Mouse (Mus musculus) midbrain, embryonic 13.5 days (tissue): Measurements from ENCODE around the gene Treh. TPM values are rescaled to one million over a fixed set of nuclear protein-coding genes. Genes with fewer than 3 reads are reported as not detected.
A peak's percentile ranks its signal among the peaks of the same experiment; 100 is the strongest.

Source experiments
- ATAC-seq: fragments of 200-750 bp; cut with Nextera tagmentation; 2 replicates; pipeline ENCODE4 v1.8.0; 2017; ENCODE audit warnings: mild to moderate bottlenecking, moderate TSS enrichment, moderate library complexity
- H3K27ac ChIP-seq: fragments of 300-500 bp; sonication (generic); 2 replicates; pipeline ENCODE4 v1.5.1; 2015; ENCODE audit warnings: inconsistent platforms, mild to moderate bottlenecking, moderate library complexity
- H3K27me3 ChIP-seq: fragments of 300-500 bp; sonication (generic); 2 replicates; pipeline ENCODE4 v1.6.1; 2015; ENCODE audit warnings: mild to moderate bottlenecking, inconsistent platforms
- H3K36me3 ChIP-seq: fragments of 300-500 bp; sonication (generic); 2 replicates; pipeline ENCODE4 v1.6.1; 2015; ENCODE audit warnings: mild to moderate bottlenecking, inconsistent platforms
- H3K4me1 ChIP-seq: fragments of 300-500 bp; sonication (generic); replicated peaks from 2 replicates; pipeline ENCODE4 v1.6.1; 2015; ENCODE audit warnings: inconsistent platforms
- H3K4me2 ChIP-seq: fragments of 300-500 bp; sonication (generic); replicated peaks from 2 replicates; pipeline ENCODE4 v1.6.1; 2015; ENCODE audit warnings: moderate library complexity, mild to moderate bottlenecking, inconsistent platforms
- H3K4me3 ChIP-seq: fragments of 300-500 bp; sonication (generic); replicated peaks from 2 replicates; pipeline ENCODE4 v1.5.1; 2015; ENCODE audit warnings: mild to moderate bottlenecking, inconsistent platforms
- H3K9ac ChIP-seq: fragments of 300-500 bp; sonication (generic); replicated peaks from 2 replicates; pipeline ENCODE4 v1.6.1; 2015; ENCODE audit warnings: mild to moderate bottlenecking, inconsistent platforms
- H3K9me3 ChIP-seq: fragments of 300-500 bp; sonication (generic); 2 replicates; pipeline ENCODE4 v1.6.1; 2016; ENCODE audit warnings: mild to moderate bottlenecking, inconsistent platforms
- WGBS: fragments of 180-500 bp; shearing (Covaris S2); methylation state at CpG from one replicate; pipeline ENCODE4 v1.1.7; 2015; 5-methylcytosine and 5-hydroxymethylcytosine counted together
- polyA plus RNA-seq: library from polyadenylated mRNA; unstranded; fragments of >200 nt; fragmentation: Nextera tagmentation; extraction: Ambion mirVana; gene quantifications from 2 replicates; pipeline ENCODE4 v1.2.1, GENCODE M21; 2015

Gene Treh
- polyA plus RNA-seq, 1 experiment from 2014 or later: not detected

DNA sequence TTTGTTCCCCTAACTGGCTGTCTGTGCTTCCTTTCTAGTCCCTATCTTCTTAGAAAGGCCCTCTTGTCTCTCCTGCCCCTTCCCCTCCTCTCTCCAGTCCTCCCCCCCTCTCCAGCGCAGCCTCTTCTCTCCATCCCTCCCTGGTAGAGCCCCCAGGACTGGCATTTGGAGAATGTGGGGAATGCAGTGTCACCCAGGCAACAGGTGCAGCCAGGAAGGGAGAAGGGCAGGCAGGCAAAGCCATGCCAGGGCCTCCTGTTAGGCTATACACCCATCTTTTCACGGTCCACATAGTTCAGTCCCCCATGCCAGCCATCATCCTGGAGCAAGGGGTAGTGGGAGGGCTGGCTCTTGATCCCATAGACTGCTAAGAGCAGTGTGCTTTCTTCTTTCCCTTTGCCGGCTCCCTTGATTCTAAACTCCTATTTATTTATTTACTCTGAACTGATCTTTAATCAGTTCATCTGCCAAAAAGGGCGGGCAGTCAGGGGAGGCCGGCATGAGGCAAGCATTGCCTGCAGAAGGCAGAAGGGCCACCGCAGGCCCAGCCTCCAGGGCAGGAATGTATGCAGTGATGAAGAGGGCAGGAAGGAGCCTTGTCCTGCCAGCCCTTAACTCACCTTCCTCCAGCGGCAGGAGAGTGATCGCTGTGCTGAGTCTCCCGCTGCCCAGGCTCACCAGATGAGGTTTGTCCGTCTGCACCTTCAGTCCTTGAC is 53.6 kb downstream of the Treh start:
- 40% methylated on average over 10 of the region's 10 CpGs for WGBS
- H3K9me3 ChIP-seq: no peaks in the 10 kb centered on the region
- peaks cover 60% of the 10 kb centered on the region for H3K4me1 ChIP-seq
- no peak overlapping the region; the same call in 1 of the 2 replicates for H3K4me2 ChIP-seq
- H3K9ac ChIP-seq: 0 out of 2 replicates have a peak overlapping the region, but pooled peaks have one; percentile 0
- H3K27ac ChIP-seq: peak overlapping the region; percentile 49; the same call in 1 of the 2 replicates
- no peaks in the 10 kb centered on the region for H3K27me3 ChIP-seq
- H3K4me3 ChIP-seq: no peak overlapping the region
- no peaks in the 10 kb centered on the region for H3K36me3 ChIP-seq
- ATAC-seq: peak; percentile 13; the same call in 1 of the 2 replicates

DNA sequence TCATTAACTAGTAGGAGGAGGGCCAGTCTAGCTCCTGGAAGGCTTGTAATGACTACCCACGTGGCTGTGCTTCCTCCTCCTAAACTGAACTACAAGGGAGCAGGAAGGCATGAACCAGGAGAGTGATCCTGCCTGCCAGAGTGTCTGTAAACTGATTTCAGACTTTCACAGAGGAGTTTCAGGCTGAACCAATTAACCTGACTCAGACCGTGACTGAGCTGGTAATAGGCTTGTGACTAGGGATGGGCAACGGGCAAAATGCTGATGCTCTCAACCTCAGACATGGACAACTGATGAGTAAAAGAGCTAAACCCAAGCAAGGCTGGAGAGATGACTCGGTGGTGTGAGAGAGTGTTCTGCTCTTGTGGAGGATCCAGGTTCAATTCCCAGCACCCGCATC is 54.4 kb downstream of the Treh start:
- H3K4me1 ChIP-seq: peaks cover 51% of the 10 kb centered on the region
- H3K4me2 ChIP-seq: no peak overlapping the region
- H3K4me3 ChIP-seq: no peak overlapping the region
- WGBS: 51% methylated on average over 5 of the region's 5 CpGs
- ATAC-seq: no peak
- H3K9me3 ChIP-seq: no peaks in the 10 kb centered on the region
- H3K36me3 ChIP-seq: no peaks in the 10 kb centered on the region
- H3K27ac ChIP-seq: no peak overlapping the region
- no peak overlapping the region for H3K9ac ChIP-seq
- H3K27me3 ChIP-seq: peaks cover 3% of the 10 kb centered on the region

DNA sequence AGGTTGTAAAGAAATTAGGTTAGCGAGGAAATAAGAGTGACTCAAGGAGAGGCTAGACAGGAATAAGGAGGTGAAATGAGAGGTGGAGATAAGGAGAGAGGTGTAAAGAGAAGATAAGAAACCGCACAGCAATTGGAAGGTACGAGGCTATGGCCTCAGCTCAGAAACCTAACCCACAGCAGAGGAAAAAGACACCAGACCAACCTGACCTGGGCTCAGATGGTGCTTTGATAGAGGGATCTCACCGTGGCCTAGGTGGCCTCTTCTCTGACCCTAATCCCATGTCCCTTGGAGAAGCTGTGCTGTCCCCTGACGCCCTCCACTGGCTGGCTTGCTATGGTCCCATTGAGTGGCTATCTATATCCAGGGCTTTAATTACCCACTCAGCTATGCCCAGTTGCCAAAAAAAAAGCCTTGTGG is 59.1 kb downstream of the Treh start:
- WGBS: 71% methylated on average over 5 of the region's 5 CpGs
- Histone ChIP-seq H3K36me3 (no peaks in the 10 kb centered on the region), H3K9me3 (no peaks in the 10 kb centered on the region), H3K4me3 (no peak overlapping the region), H3K27me3 (peaks cover 31% of the 10 kb centered on the region), H3K27ac (no peak overlapping the region), H3K9ac (no peak overlapping the region), H3K4me2 (0 out of 2 replicates have a peak overlapping the region, but pooled peaks have one; percentile 100), H3K4me1 (peaks cover 25% of the 10 kb centered on the region)
- ATAC-seq: no peak

DNA sequence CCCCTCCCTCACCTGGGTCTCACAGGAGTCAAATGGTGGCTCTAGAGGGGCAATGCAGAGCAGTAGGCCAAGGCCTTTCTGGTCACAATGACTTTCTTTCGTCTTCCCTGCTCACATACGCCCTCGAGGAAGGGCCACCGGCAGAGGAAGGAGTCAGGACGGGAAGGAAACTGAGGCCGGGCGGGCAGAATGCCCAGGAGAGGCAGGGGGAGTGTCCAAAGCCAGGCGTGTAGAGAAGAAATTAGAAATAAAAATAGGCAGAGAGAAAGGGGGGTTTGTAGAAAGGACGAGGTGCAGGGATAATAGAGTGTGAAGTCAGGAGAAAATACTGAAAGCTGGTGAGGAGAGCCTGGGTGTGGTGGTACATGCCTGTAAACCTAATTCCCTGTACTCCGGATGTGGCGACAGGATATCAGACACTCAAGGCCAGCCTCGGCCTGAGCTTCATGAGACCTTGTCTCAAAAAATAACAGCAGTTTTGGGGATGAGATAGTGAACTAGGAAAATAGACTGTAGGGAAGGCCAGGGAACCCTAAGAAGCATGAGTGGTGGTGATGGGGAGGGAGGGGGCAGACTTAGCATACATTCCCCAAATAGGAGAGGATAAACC is 60.0 kb downstream of the Treh start:
- peak overlapping the region; percentile 100 for H3K4me2 ChIP-seq
- 51% methylated on average over 12 of the region's 12 CpGs for WGBS
- no peaks in the 10 kb centered on the region for H3K9me3 ChIP-seq
- no peak for ATAC-seq
- peak overlapping the region; percentile 45; the same call in 1 of the 2 replicates for H3K27ac ChIP-seq
- peaks cover 21% of the 10 kb centered on the region for H3K4me1 ChIP-seq
- H3K9ac ChIP-seq: peak overlapping the region; percentile 75; the same call in 1 of the 2 replicates
- H3K36me3 ChIP-seq: no peaks in the 10 kb centered on the region
- H3K27me3 ChIP-seq: peaks cover 31% of the 10 kb centered on the region
- peak overlapping the region; percentile 63 for H3K4me3 ChIP-seq

DNA sequence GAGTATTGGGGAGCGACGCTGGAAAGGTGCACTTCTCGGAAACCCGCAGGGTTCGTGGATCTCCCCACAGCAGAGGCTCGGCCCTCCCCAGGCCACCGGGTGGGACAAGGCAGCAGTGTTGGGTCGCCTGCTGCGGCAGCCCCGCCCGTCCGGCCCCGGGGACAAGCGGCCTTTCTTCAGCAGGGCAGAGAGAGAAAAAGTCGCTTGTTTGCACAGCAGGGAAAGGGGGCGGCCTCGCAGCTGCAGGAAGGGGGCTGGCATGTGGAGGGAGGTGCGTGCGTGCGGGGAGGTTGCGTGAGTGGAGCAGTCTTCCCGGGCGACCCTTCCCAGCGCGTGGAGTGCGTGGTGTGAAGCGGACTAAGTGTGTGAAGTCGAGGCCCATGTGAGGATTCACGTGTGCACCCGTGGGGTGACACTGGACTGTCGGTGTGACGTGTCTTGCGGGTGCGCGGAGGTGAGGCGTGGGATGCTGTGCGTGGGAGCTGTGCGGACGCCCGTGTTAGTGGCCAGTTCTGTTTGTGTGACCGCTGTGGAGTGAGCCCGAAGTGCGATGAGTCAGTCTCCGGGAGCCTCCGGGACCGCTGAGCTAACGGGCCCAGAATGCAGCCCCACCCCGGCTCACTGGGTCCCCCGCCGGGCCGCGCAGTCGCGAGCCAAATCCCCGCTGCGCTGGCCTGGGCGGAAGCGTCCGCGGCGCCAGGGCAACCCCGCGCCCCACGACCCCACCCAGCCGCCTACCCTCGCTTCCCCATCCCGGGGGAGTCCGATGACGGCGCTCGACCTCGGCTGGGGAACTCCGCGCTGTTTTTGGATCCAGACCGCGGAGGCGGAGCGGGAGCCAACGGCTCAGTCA is 60.9 kb downstream of the Treh start:
- H3K4me2 ChIP-seq: peak overlapping the region; percentile 100
- H3K27ac ChIP-seq: peak overlapping the region; percentile 45; the same call in 1 of the 2 replicates
- peak; percentile 57 for ATAC-seq
- H3K4me1 ChIP-seq: peaks cover 21% of the 10 kb centered on the region
- 1% methylated on average over 77 of the region's 79 CpGs for WGBS
- peaks cover 31% of the 10 kb centered on the region for H3K27me3 ChIP-seq
- no peaks in the 10 kb centered on the region for H3K36me3 ChIP-seq
- no peaks in the 10 kb centered on the region for H3K9me3 ChIP-seq
- H3K9ac ChIP-seq: peak overlapping the region; percentile 75
- peak overlapping the region; percentile 63 for H3K4me3 ChIP-seq

DNA sequence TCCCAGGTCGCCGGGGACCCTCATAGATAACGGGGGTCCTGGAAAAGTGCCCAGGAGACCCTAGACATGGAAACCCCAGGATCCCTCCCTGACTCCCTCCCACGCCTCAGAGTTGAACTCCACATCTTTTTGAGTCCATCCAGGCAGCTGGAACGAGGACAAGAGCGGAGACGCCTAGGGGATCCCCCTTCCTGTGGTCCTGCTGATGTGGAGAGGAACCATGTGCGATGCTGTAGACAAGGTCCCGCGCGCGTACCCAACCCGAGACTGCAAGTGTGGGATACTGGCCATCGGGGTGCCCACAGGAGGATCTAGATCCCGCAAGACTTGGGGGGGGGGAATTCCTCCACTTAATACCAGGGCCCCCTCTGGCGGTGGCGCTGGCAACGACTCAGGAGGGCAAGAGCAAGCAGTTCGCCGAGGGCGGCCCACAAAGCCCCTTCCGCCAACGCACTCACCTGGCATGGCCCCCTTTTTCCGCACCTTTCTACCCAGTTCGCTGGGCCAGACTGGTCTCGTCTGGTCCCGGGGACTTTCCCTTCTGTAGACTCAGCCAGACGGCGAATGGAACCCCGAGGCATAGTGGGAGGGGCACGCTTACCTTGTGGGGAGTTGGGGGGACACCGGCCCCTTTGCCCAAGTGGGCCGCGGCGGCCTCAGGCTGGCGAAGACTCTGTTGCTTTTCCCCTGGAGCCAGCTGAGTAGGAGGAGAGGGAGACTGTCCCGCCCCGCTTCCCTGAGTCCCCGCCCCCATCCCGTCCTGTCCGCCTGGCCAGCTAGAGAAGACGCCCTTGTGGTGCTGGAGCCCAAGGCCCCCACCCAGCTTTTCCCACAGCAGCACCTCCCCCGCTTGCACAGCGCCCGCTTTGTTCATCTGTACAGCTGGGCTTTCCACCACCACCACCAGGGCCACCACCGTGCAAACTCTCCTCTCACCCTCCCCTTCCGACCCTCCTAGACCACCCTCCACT is 61.8 kb downstream of the Treh start, which contains the start of gene Phldb1:
TSS of gene Phldb1 (minus strand) at position 675 of the 971 bp plus-strand sequence.
- Histone ChIP-seq H3K4me3 (peak within 1 kb of the TSS; percentile 63), H3K9me3 (no peaks in the 10 kb centered on the region)
- WGBS: 1% methylated on average over 47 of the region's 47 CpGs

DNA sequence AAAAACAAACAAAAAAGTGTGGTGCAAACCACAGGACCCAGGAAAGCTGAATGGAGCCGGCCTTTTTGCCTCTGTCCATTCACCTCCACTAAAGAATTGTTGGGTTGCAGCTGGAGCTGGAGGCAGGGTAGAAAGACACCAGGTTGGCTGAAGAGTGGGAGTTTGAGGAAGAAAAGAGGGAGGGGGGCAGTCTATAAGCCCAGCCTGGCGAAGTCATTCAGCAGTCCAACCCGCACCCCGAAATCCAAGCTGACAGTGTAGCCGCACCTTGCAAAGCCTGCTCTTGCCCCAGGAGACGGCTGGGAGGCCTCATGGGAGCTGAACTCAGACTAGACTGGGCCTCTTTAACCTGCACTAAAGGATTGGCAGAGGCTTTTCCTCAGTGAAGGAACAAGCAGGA is 62.9 kb downstream of the Treh start:
- no peak overlapping the region for H3K9ac ChIP-seq
- no peak for ATAC-seq
- 79% methylated on average over 6 of the region's 6 CpGs for WGBS
- H3K4me1 ChIP-seq: peaks cover 21% of the 10 kb centered on the region
- 0 out of 2 replicates have a peak overlapping the region, but pooled peaks have one; percentile 25 for H3K27ac ChIP-seq
- H3K27me3 ChIP-seq: peaks cover 31% of the 10 kb centered on the region
- peaks cover under 1% of the 10 kb centered on the region; the same call in 1 of the 2 replicates for H3K36me3 ChIP-seq
- no peaks in the 10 kb centered on the region for H3K9me3 ChIP-seq
- no peak overlapping the region for H3K4me3 ChIP-seq
- H3K4me2 ChIP-seq: no peak overlapping the region

More for the DNA sequence above, 61.8 kb downstream of the Treh start, which contains the start of gene Phldb1:
- peak; percentile 81 for ATAC-seq
- peak within 1 kb of the TSS; percentile 75 for H3K9ac ChIP-seq
- peak within 1 kb of the TSS; percentile 25; the same call in 1 of the 2 replicates for H3K27ac ChIP-seq
- no peaks in the 10 kb centered on the region for H3K36me3 ChIP-seq
- peaks cover 21% of the 10 kb centered on the region for H3K4me1 ChIP-seq
- peak within 1 kb of the TSS; percentile 100 for H3K4me2 ChIP-seq
- H3K27me3 ChIP-seq: peaks cover 31% of the 10 kb centered on the region

Other genes starting within 250 kb of the Treh start
- gene Foxr1, start 232.1 kb upstream of the Treh start, polyA plus RNA-seq: not detected in 2 replicates
- not detected in 2 replicates for gene Upk2, start 218.3 kb upstream of the Treh start, polyA plus RNA-seq
- 8.0 and 9.2 TPM in 2 replicates for gene Bcl9l, start 190.4 kb upstream of the Treh start, polyA plus RNA-seq
- not detected in 2 replicates for gene Cxcr5, start 111.4 kb upstream of the Treh start, polyA plus RNA-seq
- 27.5 and 28.1 TPM in 2 replicates for gene Ddx6, start 68.3 kb upstream of the Treh start, polyA plus RNA-seq
- gene Phldb1, start 62.0 kb downstream of the Treh start, polyA plus RNA-seq: 47.9 and 55.5 TPM in 2 replicates
- gene Arcn1, start 94.6 kb downstream of the Treh start, polyA plus RNA-seq: 142 and 145 TPM in 2 replicates
- gene Ift46, start 94.7 kb downstream of the Treh start, polyA plus RNA-seq: 171 and 183 TPM in 2 replicates
- gene Tmem25, start 126.1 kb downstream of the Treh start, polyA plus RNA-seq: 8.7 and 9.2 TPM in 2 replicates
- not detected in 2 replicates for gene Ttc36, start 129.8 kb downstream of the Treh start, polyA plus RNA-seq
- 21.4 and 24.7 TPM in 2 replicates for gene Kmt2a, start 208.1 kb downstream of the Treh start, polyA plus RNA-seq
- 725 and 775 TPM in 2 replicates for gene Atp5l, start 247.5 kb downstream of the Treh start, polyA plus RNA-seq